ENCODE assay signal across 11 mouse cellular contexts in the genomic region with DNA sequence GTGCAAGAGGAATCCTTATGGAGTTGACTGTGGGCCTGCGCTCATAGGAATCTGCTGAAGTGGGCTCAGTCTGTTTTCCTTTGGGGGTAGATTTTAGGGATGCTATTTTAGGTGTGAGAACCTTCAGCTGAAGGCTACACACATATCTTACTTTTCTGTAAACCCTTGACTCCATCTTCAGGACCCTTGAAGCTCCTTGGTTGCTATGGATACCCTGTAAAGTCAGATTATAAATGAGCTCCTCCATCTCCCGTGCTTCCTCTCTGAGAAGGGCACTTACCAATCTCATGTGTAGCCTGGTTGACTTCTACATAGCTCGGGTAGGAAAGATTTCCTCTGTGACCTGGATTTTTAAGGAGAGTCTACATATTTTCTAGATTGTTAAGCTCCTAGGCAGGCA.
"Had no signal": no experiment of that assay in that cellular context is flagged by ENCODE, and none has a peak within 500 bp of the region (broad histone marks: within the 10 kb centered on the region; RNA-seq: fewer than 3 reads in every experiment).

No protein-coding gene starts in this region.

- H3K27me3 ChIP-seq: limb, embryonic 15.5 days; liver, embryonic 12.5 days; midbrain, embryonic 12.5 days; neural tube, embryonic 13.5 days had no signal

- H3K36me3 ChIP-seq: limb, embryonic 15.5 days; liver, embryonic 12.5 days; midbrain, embryonic 12.5 days; neural tube, embryonic 13.5 days had no signal

- DNase-seq: kidney, adult 2 months; kidney, postnatal 25 days; right cerebral cortex, postnatal 25 days; thymus, adult 18-20 months; thymus, postnatal 14 days had no signal

- H3K4me2 ChIP-seq: limb, embryonic 15.5 days; liver, embryonic 12.5 days; midbrain, embryonic 12.5 days; neural tube, embryonic 13.5 days had no signal

- ATAC-seq: liver, embryonic 12.5 days; midbrain, embryonic 16.5 days had no signal

- H3K27ac ChIP-seq: left cerebral cortex, adult 2 months; limb, embryonic 15.5 days; liver, embryonic 12.5 days; midbrain, embryonic 12.5 days; neural tube, embryonic 13.5 days had no signal

- H3K9ac ChIP-seq: limb, embryonic 15.5 days; liver, embryonic 12.5 days; midbrain, embryonic 12.5 days; neural tube, embryonic 13.5 days had no signal

- H3K4me3 ChIP-seq: left cerebral cortex, adult 2 months; limb, embryonic 15.5 days; liver, embryonic 12.5 days; midbrain, embryonic 12.5 days; neural tube, embryonic 13.5 days had no signal

- H3K9me3 ChIP-seq: limb, embryonic 15.5 days; liver, embryonic 12.5 days; midbrain, embryonic 12.5 days; neural tube, embryonic 13.5 days had no signal
